Mouse (Mus musculus): ENCODE data around the gene Capn13. TPM values are rescaled to one million over a fixed set of nuclear protein-coding genes. Genes with fewer than 3 reads are reported as not detected.
"Not testable (repeated sequence)": the region's sequence is repeated elsewhere in the genome, so short reads cannot be mapped to it uniquely, and the experiment has no call there.

The Capn13 gene
- total and polyA plus RNA-seq, 3 experiments: 0.16 TPM; not detected in 2

DNA sequence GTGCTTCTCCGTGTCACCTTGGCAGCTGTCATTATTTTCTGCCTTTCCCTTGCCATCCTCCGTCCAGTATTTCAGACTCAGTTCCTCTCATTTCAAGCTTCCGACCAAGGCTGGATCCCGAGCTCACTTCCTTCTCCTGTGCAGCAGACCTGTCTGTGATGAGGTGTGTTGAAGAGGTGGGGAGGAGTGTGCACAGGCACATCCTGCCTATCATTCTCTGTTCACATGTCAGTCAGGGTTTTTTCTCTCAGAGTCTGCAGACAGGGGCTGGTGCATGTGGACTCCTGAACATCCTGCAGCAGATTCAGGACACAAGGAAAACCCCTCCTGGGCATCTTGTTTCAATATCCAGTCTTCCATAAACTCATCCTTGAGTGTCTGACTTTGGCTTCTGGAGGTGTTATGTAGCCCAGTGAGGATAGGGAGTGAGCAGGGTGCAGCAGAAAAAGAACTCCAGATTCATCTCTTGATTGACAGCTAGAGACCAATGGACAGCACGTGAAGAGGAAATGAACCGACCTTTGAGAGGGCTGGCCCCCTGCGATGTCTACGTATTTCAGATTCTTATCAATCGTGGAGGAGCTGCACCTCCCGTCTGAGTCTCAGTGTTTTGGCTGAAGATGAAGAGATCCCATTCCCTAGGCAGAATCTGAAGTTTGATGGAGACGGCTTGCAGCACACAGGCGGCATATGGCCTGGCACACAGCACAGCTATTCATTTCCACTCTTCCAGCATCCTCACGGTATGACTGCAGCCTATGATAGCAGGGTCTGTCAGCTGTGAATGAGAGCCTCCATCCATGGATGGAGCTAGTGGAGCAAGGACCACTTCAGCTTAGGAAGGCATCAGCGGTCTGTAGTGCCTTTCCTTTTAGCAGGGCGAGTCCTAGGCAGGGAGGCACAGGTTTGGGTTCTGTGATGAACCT is 129.5 kb downstream of the Capn13 start:
- TF ChIP-seq POLR2A (IDR thresholded peaks at IDR 0.05; ENCODE audit: insufficient read depth, low read depth, low read length) (no peak), CTCF (IDR thresholded peaks at IDR 0.05) (no peak), EP300 (IDR thresholded peaks at IDR 0.05; ENCODE audit: insufficient read depth, low read depth, low read length) (no peak)
- H3K79me2 ChIP-seq (replicated peaks; ENCODE audit: control insufficient read depth, insufficient read depth, low read length): no peaks in the 10 kb centered on the region
- intact Hi-C loops (cut with DNase I): no loop called here
- H3K36me3 ChIP-seq (ENCODE audit: control insufficient read depth, insufficient read depth, low read length): no peaks in the 10 kb centered on the region
- H3K4me3 ChIP-seq: no peak overlapping the region
- DNase-seq: no peak
- no peak overlapping the region for H3K9ac ChIP-seq (ENCODE audit: low read depth, low read length)
- no peaks in the 10 kb centered on the region for H3K27me3 ChIP-seq (ENCODE audit: control insufficient read depth, insufficient read depth, low read length)
- H3K27ac ChIP-seq: no peak overlapping the region
- no peaks in the 10 kb centered on the region for H3K4me1 ChIP-seq (ENCODE audit: control insufficient read depth, insufficient read depth, low read length)
- WGBS: 62% methylated on average over 15 of the region's 15 CpGs

DNA sequence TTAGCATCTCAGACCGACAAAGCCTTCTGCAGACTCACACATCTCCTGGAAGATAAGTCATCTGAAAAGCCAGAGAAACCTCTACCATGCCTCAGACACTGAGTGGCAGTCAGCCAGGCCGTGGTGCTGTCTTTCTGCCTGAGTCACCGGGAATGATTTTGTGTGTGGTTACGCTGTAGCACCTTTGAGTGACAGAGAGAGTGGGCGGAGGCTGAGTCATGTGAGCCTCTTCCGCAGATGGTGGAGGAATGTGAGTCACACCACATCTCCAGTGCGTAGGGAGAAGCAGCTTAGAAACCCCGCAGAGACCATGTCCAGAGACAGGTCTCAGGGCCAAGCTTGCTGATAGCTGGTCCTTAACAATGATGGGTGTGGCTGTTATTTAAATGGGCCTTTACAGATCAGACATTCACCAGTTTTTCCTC is 137.6 kb downstream of the Capn13 start:
- H3K27me3 ChIP-seq (ENCODE audit: control insufficient read depth, insufficient read depth, low read length): no peaks in the 10 kb centered on the region
- DNase-seq: peak in 1 of 2 experiments; percentile 31
- WGBS: 32% methylated on average over 8 of the region's 8 CpGs
- H3K4me1 ChIP-seq (ENCODE audit: control insufficient read depth, insufficient read depth, low read length): no peaks in the 10 kb centered on the region; the same call in 1 of the 2 replicates
- no peak overlapping the region for H3K4me3 ChIP-seq
- no peak overlapping the region for H3K9ac ChIP-seq (ENCODE audit: low read depth, low read length)
- intact Hi-C loops (cut with DNase I): no loop called here
- H3K27ac ChIP-seq: no peak overlapping the region
- TF ChIP-seq EP300 (IDR thresholded peaks at IDR 0.05; ENCODE audit: insufficient read depth, low read depth, low read length) (no peak), CTCF (IDR thresholded peaks at IDR 0.05) (no peak), POLR2A (IDR thresholded peaks at IDR 0.05; ENCODE audit: insufficient read depth, low read depth, low read length) (no peak)
- H3K36me3 ChIP-seq (ENCODE audit: control insufficient read depth, insufficient read depth, low read length): no peaks in the 10 kb centered on the region
- H3K79me2 ChIP-seq (replicated peaks; ENCODE audit: control insufficient read depth, insufficient read depth, low read length): no peaks in the 10 kb centered on the region

DNA sequence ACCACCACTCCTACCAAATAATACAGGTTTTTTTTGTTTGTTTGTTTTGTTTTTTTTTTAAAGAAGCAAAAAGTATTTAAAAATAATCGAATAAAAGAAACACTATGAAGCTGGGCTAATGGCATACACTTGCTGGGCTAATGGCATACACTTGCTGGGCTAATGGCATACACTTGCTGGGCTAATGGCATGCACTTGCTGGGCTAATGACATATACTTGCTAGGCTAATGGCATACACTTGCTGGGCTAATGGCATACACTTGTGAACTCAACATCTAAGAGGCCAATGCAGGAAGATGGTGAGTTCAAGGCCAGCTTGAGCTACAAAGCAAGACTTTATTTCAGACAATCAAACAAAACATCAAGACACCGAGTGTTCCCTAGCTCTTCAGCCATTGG is 138.1 kb downstream of the Capn13 start:
- 86% methylated on average over 2 of the region's 2 CpGs for WGBS
- Histone ChIP-seq H3K9ac (ENCODE audit: low read depth, low read length) (no peak overlapping the region), H3K36me3 (ENCODE audit: control insufficient read depth, insufficient read depth, low read length) (no peaks in the 10 kb centered on the region), H3K4me1 (ENCODE audit: control insufficient read depth, insufficient read depth, low read length) (no peaks in the 10 kb centered on the region; the same call in 1 of the 2 replicates), H3K27me3 (ENCODE audit: control insufficient read depth, insufficient read depth, low read length) (no peaks in the 10 kb centered on the region), H3K4me3 (no peak overlapping the region), H3K79me2 (replicated peaks; ENCODE audit: control insufficient read depth, insufficient read depth, low read length) (no peaks in the 10 kb centered on the region), H3K27ac (no peak overlapping the region)
- intact Hi-C loops (cut with DNase I): no loop called here
- no peak for DNase-seq
- TF ChIP-seq POLR2A (IDR thresholded peaks at IDR 0.05; ENCODE audit: insufficient read depth, low read depth, low read length) (no peak), CTCF (IDR thresholded peaks at IDR 0.05) (no peak), EP300 (IDR thresholded peaks at IDR 0.05; ENCODE audit: insufficient read depth, low read depth, low read length) (no peak)

DNA sequence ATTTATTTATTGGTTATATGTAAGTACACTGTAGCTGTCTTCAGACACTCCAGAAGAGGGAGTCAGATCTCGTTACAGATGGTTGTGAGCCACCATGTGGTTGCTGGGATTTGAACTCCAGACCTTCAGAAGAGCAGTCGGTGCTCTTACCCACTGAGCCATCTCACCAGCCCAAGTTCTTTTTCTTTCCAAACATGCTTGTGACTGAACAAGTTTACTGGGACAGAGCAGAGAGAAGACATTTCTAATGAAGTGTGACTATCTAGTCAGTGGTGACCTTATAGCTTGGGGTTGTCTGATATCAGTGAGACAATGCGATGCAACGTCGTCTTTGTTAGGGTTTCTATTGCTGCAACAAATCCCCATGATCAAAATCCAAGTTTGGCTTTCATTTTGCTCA is 141.4 kb downstream of the Capn13 start:
- H3K9ac ChIP-seq (ENCODE audit: low read depth, low read length); H3K79me2 ChIP-seq (replicated peaks; ENCODE audit: control insufficient read depth, insufficient read depth, low read length); H3K27me3 ChIP-seq (ENCODE audit: control insufficient read depth, insufficient read depth, low read length); DNase-seq; H3K27ac ChIP-seq; H3K36me3 ChIP-seq (ENCODE audit: control insufficient read depth, insufficient read depth, low read length); H3K4me1 ChIP-seq (ENCODE audit: control insufficient read depth, insufficient read depth, low read length); H3K4me3 ChIP-seq; intact Hi-C loops (cut with DNase I): not testable (repeated sequence)
- WGBS: 96% methylated on average over 5 of the region's 5 CpGs

DNA sequence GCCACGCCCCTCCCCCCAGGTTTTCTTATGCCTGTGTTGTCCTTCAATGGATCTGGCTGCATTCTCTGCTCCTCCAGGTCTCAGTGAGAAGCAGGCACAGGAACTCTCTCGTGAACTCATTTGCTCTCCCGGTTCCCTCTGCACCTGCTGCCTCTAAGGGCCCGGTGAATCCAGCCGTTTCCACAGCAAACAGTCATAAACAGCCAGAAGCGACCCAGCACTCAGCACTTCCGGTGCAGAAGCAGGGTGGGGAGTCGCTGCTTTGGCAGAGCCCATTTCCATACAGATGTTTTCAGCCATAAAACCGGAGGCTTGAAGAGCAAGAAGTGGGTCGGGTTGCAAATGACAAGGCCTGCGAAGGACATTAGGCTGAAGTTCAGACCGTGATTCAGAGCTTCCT is 142.0 kb downstream of the Capn13 start:
- no peaks in the 10 kb centered on the region for H3K27me3 ChIP-seq (ENCODE audit: control insufficient read depth, insufficient read depth, low read length)
- no peaks in the 10 kb centered on the region for H3K36me3 ChIP-seq (ENCODE audit: control insufficient read depth, insufficient read depth, low read length)
- no peak overlapping the region for H3K4me3 ChIP-seq
- TF ChIP-seq CTCF (IDR thresholded peaks at IDR 0.05) (no peak), POLR2A (IDR thresholded peaks at IDR 0.05; ENCODE audit: insufficient read depth, low read depth, low read length) (no peak), EP300 (IDR thresholded peaks at IDR 0.05; ENCODE audit: insufficient read depth, low read depth, low read length) (no peak)
- no peak overlapping the region for H3K27ac ChIP-seq
- intact Hi-C loops (cut with DNase I): no loop called here
- DNase-seq: no peak
- WGBS: 31% methylated on average over 12 of the region's 12 CpGs
- H3K9ac ChIP-seq (ENCODE audit: low read depth, low read length): no peak overlapping the region
- H3K4me1 ChIP-seq (ENCODE audit: control insufficient read depth, insufficient read depth, low read length): no peaks in the 10 kb centered on the region; the same call in 1 of the 2 replicates
- H3K79me2 ChIP-seq (replicated peaks; ENCODE audit: control insufficient read depth, insufficient read depth, low read length): no peaks in the 10 kb centered on the region

Data from heart, adult 2 months (tissue).